Mouse (Mus musculus): ENCODE results near the gene Plin4. TPM values are rescaled to one million over a fixed set of nuclear protein-coding genes. Genes with fewer than 3 reads are reported as not detected.
"Not testable (repeated sequence)": the region's sequence is repeated elsewhere in the genome, so short reads cannot be mapped to it uniquely, and the experiment has no call there.

Plin4 gene
- polyA plus RNA-seq, 1 experiment from 2014 or later, result 0.08 TPM

- Histone ChIP-seq H3K27me3 (ENCODE audit: insufficient read depth, poor library complexity, severe bottlenecking) (peaks cover 2% of the 10 kb centered on the region), H3K4me3 (no peak overlapping the region), H3K27ac (no peak overlapping the region), H3K4me1 (peaks cover 7% of the 10 kb centered on the region), H3K9me3 (no peaks in the 10 kb centered on the region), H3K36me3 (peaks cover 14% of the 10 kb centered on the region)
- 70% methylated on average over 2 of the region's 2 CpGs for whole genome bisulfite sequencing
- DNase-seq (ENCODE audit: low spot score), result no peak
Observed at GRCm38 (mm10) chr17:56107736-56108135, 1.9 kb downstream of the Plin4 start.

GRCm38 (mm10) chr17:56106981-56107380 is 2.6 kb downstream of the Plin4 start:
- H3K27ac ChIP-seq, result no peak overlapping the region
- 59% methylated on average over 4 of the region's 4 CpGs for WGBS
- peaks cover 7% of the 10 kb centered on the region for H3K4me1 ChIP-seq
- no peaks in the 10 kb centered on the region for H3K27me3 ChIP-seq (ENCODE audit: insufficient read depth, poor library complexity, severe bottlenecking)
- H3K36me3 ChIP-seq, result peaks cover 22% of the 10 kb centered on the region
- no peak for DNase-seq (ENCODE audit: low spot score)
- H3K4me3 ChIP-seq, result no peak overlapping the region
- no peaks in the 10 kb centered on the region for H3K9me3 ChIP-seq

GRCm38 (mm10) chr17:56106436-56106835 is 3.2 kb downstream of the Plin4 start:
- H3K27ac ChIP-seq; H3K4me3 ChIP-seq; H3K9me3 ChIP-seq; H3K27me3 ChIP-seq (ENCODE audit: insufficient read depth, poor library complexity, severe bottlenecking); H3K4me1 ChIP-seq; DNase-seq (ENCODE audit: low spot score): not testable (repeated sequence)
- WGBS, result 97% methylated on average over 4 of the region's 4 CpGs
- H3K36me3 ChIP-seq, result peaks cover 27% of the 10 kb centered on the region

GRCm38 (mm10) chr17:56104821-56105220 is 4.8 kb downstream of the Plin4 start:
- peaks cover 43% of the 10 kb centered on the region for H3K36me3 ChIP-seq
- H3K4me3 ChIP-seq; H3K9me3 ChIP-seq; H3K27ac ChIP-seq; DNase-seq (ENCODE audit: low spot score); H3K27me3 ChIP-seq (ENCODE audit: insufficient read depth, poor library complexity, severe bottlenecking); H3K4me1 ChIP-seq: not testable (repeated sequence)
- WGBS, result 88% methylated on average over 3 of the region's 5 CpGs

- WGBS, result 89% methylated on average over 8 of the region's 8 CpGs
- H3K36me3 ChIP-seq, result peaks cover 54% of the 10 kb centered on the region
- H3K27ac ChIP-seq, result no peak overlapping the region
- no peak overlapping the region for H3K4me3 ChIP-seq
- H3K27me3 ChIP-seq (ENCODE audit: insufficient read depth, poor library complexity, severe bottlenecking), result no peaks in the 10 kb centered on the region
- DNase-seq (ENCODE audit: low spot score), result no peak
- peaks cover 4% of the 10 kb centered on the region for H3K4me1 ChIP-seq
- no peaks in the 10 kb centered on the region for H3K9me3 ChIP-seq
Observed at GRCm38 (mm10) chr17:56103465-56104285, 5.9 kb downstream of the Plin4 start.

GRCm38 (mm10) chr17:56102927-56103326 is 6.7 kb downstream of the Plin4 start:
- 92% methylated on average over 9 of the region's 9 CpGs for WGBS
- no peak for DNase-seq (ENCODE audit: low spot score)
- H3K36me3 ChIP-seq, result peaks cover 62% of the 10 kb centered on the region

GRCm38 (mm10) chr17:56102158-56102557 is 7.4 kb downstream of the Plin4 start:
- Histone ChIP-seq H3K4me1 (no peaks in the 10 kb centered on the region), H3K27me3 (ENCODE audit: insufficient read depth, poor library complexity, severe bottlenecking) (no peaks in the 10 kb centered on the region), H3K36me3 (peaks cover 69% of the 10 kb centered on the region), H3K4me3 (no peak overlapping the region), H3K27ac (no peak overlapping the region), H3K9me3 (no peaks in the 10 kb centered on the region)
- WGBS, result 91% methylated on average over 5 of the region's 5 CpGs
- DNase-seq (ENCODE audit: low spot score), result no peak

More at GRCm38 (mm10) chr17:56102927-56103326, 6.7 kb downstream of the Plin4 start:
- Histone ChIP-seq H3K9me3 (no peaks in the 10 kb centered on the region), H3K4me3 (no peak overlapping the region), H3K4me1 (no peaks in the 10 kb centered on the region), H3K27me3 (ENCODE audit: insufficient read depth, poor library complexity, severe bottlenecking) (no peaks in the 10 kb centered on the region), H3K27ac (no peak overlapping the region)

- no peaks in the 10 kb centered on the region for H3K4me1 ChIP-seq
- peaks cover 83% of the 10 kb centered on the region for H3K36me3 ChIP-seq
- no peak overlapping the region for H3K4me3 ChIP-seq
- WGBS, result 87% methylated on average over 3 of the region's 3 CpGs
- H3K27me3 ChIP-seq (ENCODE audit: insufficient read depth, poor library complexity, severe bottlenecking), result no peaks in the 10 kb centered on the region
- DNase-seq (ENCODE audit: low spot score), result no peak
- no peak overlapping the region for H3K27ac ChIP-seq
- H3K9me3 ChIP-seq, result no peaks in the 10 kb centered on the region
Observed at GRCm38 (mm10) chr17:56100811-56101210, 8.8 kb downstream of the Plin4 start.

GRCm38 (mm10) chr17:56098711-56099572 is 10.7 kb downstream of the Plin4 start:
- Histone ChIP-seq H3K4me1 (no peaks in the 10 kb centered on the region), H3K27ac (no peak overlapping the region), H3K36me3 (peaks cover 94% of the 10 kb centered on the region), H3K27me3 (ENCODE audit: insufficient read depth, poor library complexity, severe bottlenecking) (no peaks in the 10 kb centered on the region), H3K9me3 (no peaks in the 10 kb centered on the region), H3K4me3 (no peak overlapping the region)
- DNase-seq (ENCODE audit: low spot score), result no peak
- 90% methylated on average over 15 of the region's 15 CpGs for WGBS

GRCm38 (mm10) chr17:56098180-56098579 is 11.4 kb downstream of the Plin4 start:
- H3K4me3 ChIP-seq, result no peak overlapping the region
- DNase-seq (ENCODE audit: low spot score), result no peak
- peaks cover 92% of the 10 kb centered on the region for H3K36me3 ChIP-seq
- H3K27me3 ChIP-seq (ENCODE audit: insufficient read depth, poor library complexity, severe bottlenecking), result no peaks in the 10 kb centered on the region
- no peaks in the 10 kb centered on the region for H3K9me3 ChIP-seq
- 85% methylated on average over 8 of the region's 8 CpGs for WGBS
- H3K27ac ChIP-seq, result no peak overlapping the region
- H3K4me1 ChIP-seq, result no peaks in the 10 kb centered on the region

GRCm38 (mm10) chr17:56096883-56097282 is 12.7 kb downstream of the Plin4 start:
- no peaks in the 10 kb centered on the region for H3K4me1 ChIP-seq
- no peaks in the 10 kb centered on the region for H3K9me3 ChIP-seq
- no peak overlapping the region for H3K4me3 ChIP-seq
- peaks cover 86% of the 10 kb centered on the region for H3K36me3 ChIP-seq
- 84% methylated on average over 12 of the region's 12 CpGs for WGBS
- H3K27ac ChIP-seq, result no peak overlapping the region
- H3K27me3 ChIP-seq (ENCODE audit: insufficient read depth, poor library complexity, severe bottlenecking), result no peaks in the 10 kb centered on the region
- DNase-seq (ENCODE audit: low spot score), result no peak

- Histone ChIP-seq H3K9me3 (no peaks in the 10 kb centered on the region), H3K27ac (no peak overlapping the region), H3K4me3 (no peak overlapping the region), H3K36me3 (peaks cover 79% of the 10 kb centered on the region), H3K27me3 (ENCODE audit: insufficient read depth, poor library complexity, severe bottlenecking) (no peaks in the 10 kb centered on the region), H3K4me1 (no peaks in the 10 kb centered on the region)
- 95% methylated on average over 1 of the region's 1 CpGs for WGBS
- DNase-seq (ENCODE audit: low spot score), result no peak
Observed at GRCm38 (mm10) chr17:56092794-56093193, 16.8 kb downstream of the Plin4 start.

- no peak for DNase-seq (ENCODE audit: low spot score)
- H3K27me3 ChIP-seq (ENCODE audit: insufficient read depth, poor library complexity, severe bottlenecking), result no peaks in the 10 kb centered on the region
- WGBS, result 89% methylated on average over 1 of the region's 1 CpGs
- H3K4me3 ChIP-seq, result no peak overlapping the region
- no peak overlapping the region for H3K27ac ChIP-seq
- H3K36me3 ChIP-seq, result peaks cover 79% of the 10 kb centered on the region
- H3K9me3 ChIP-seq, result no peaks in the 10 kb centered on the region
- H3K4me1 ChIP-seq, result no peaks in the 10 kb centered on the region
Observed at GRCm38 (mm10) chr17:56092312-56092711, 17.3 kb downstream of the Plin4 start.
